Mouse (Mus musculus) heart, embryonic 16.5 days (tissue): Measurements from ENCODE around the gene Peak1. TPM values are rescaled to one million over a fixed set of nuclear protein-coding genes. Genes with fewer than 3 reads are reported as not detected.
A peak's percentile ranks its signal among the peaks of the same experiment; 100 is the strongest.

Source experiments
- ATAC-seq: fragments of 200-750 bp; cut with Nextera tagmentation; replicated peaks from 2 replicates; pipeline ENCODE4 v1.8.0; 2017; ENCODE audit warnings: moderate number of reproducible peaks; ENCODE audit not compliant: insufficient read depth, low FRiP score; ENCODE audit errors: extremely low read depth
- H3K27ac ChIP-seq: fragments of 300-500 bp; sonication (generic); 2 replicates; pipeline ENCODE4 v1.5.1; 2014; ENCODE audit warnings: mild to moderate bottlenecking, low read length, control low read depth, moderate library complexity
- H3K27me3 ChIP-seq: fragments of 300-500 bp; sonication (generic); 2 replicates; pipeline ENCODE4 v1.6.1; 2014; ENCODE audit warnings: low read length, mixed read lengths; ENCODE audit not compliant: control insufficient read depth, insufficient read depth
- H3K36me3 ChIP-seq: fragments of 300-500 bp; sonication (generic); 2 replicates; pipeline ENCODE4 v1.6.1; 2014; ENCODE audit not compliant: control insufficient read depth, insufficient read depth
- H3K4me1 ChIP-seq: fragments of 300-500 bp; sonication (generic); 2 replicates; pipeline ENCODE4 v1.6.1; 2014; ENCODE audit warnings: low read length, mixed read lengths; ENCODE audit not compliant: control insufficient read depth, insufficient read depth
- H3K4me2 ChIP-seq: fragments of 300-500 bp; sonication (generic); 2 replicates; pipeline ENCODE4 v1.6.1; 2014; ENCODE audit warnings: low read depth, mild to moderate bottlenecking, control low read depth, low read length
- H3K4me3 ChIP-seq: fragments of 300-500 bp; sonication (generic); 2 replicates; pipeline ENCODE4 v1.5.1; 2014; ENCODE audit warnings: mild to moderate bottlenecking, control low read depth, low read length
- H3K9ac ChIP-seq: fragments of 300-500 bp; sonication (generic); 2 replicates; pipeline ENCODE4 v1.6.1; 2014; ENCODE audit warnings: low read length, control low read depth
- H3K9me3 ChIP-seq: fragments of 300-500 bp; sonication (generic); replicated peaks from 2 replicates; pipeline ENCODE4 v1.6.1; 2016; ENCODE audit warnings: low read length; ENCODE audit not compliant: control insufficient read depth
- WGBS: fragments of 180-500 bp; shearing (Covaris S2); extraction: QIAGEN DNeasy Blood & Tissue Kit; methylation state at CpG from one replicate; pipeline ENCODE4 v1.1.7; 2014; 5-methylcytosine and 5-hydroxymethylcytosine counted together
- polyA plus RNA-seq: library from polyadenylated mRNA; unstranded; fragments of >200 nt; fragmentation: Nextera tagmentation; extraction: Ambion mirVana; gene quantifications from 2 replicates; pipeline ENCODE4 v1.2.1, GENCODE M21; 2015

Peak1 gene
- polyA plus RNA-seq, 1 experiment from 2014 or later = 12.8 TPM

DNA sequence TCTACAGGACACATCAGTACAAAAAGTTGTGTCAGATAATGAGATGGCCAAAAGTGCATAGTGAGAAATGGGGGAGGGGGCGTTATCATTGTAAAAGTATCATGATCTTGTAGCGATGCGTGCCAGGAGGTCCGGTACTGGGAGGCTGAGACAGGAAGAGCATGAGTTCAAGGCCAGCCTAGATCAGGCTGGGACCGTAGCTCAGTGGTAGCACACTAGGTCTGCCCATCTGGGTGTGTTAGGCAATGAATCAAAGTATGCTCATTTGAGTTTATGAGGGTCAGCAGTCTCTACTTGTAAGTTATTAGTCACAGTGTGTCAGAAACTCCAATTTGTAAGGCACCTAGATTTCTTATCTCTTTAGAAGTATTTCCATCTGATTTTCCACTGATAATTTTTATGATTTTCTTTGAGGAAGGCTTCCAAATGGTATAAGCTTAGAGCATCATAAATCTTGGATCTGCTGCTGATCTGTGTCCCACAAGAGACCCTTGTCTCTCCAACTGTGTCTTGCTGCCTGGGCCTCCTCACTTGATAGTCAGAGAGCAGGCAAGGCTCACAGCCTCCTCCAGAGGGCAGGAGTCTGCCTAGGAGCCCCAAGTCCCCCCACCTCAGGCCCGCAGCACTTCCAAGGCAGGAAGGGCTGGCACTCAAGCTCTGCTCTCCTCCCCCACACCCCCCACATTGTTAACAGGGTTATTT lies 238.3 kb downstream of the Peak1 start:
- H3K9ac ChIP-seq = no peak overlapping the region
- no peaks in the 10 kb centered on the region for H3K27me3 ChIP-seq
- H3K4me2 ChIP-seq = peak overlapping the region; percentile 35; the same call in 1 of the 2 replicates
- H3K4me3 ChIP-seq = no peak overlapping the region
- no peak overlapping the region for H3K27ac ChIP-seq
- ATAC-seq = no peak
- no peaks in the 10 kb centered on the region for H3K36me3 ChIP-seq
- peaks cover 5% of the 10 kb centered on the region for H3K4me1 ChIP-seq
- 69% methylated on average over 6 of the region's 6 CpGs for WGBS
- no peaks in the 10 kb centered on the region for H3K9me3 ChIP-seq

- no peak for ATAC-seq
- H3K9ac ChIP-seq = no peak overlapping the region
- WGBS = 57% methylated on average over 4 of the region's 4 CpGs
- no peaks in the 10 kb centered on the region for H3K9me3 ChIP-seq
- peaks cover 5% of the 10 kb centered on the region for H3K4me1 ChIP-seq
- H3K4me2 ChIP-seq = no peak overlapping the region
- no peaks in the 10 kb centered on the region for H3K36me3 ChIP-seq
- no peak overlapping the region for H3K4me3 ChIP-seq
- H3K27me3 ChIP-seq = no peaks in the 10 kb centered on the region; the same call in 1 of the 2 replicates
- H3K27ac ChIP-seq = no peak overlapping the region
These were observed 240.5 kb downstream of the Peak1 start for GRCm38 (mm10) chr9:56177354-56177753.

GRCm38 (mm10) chr9:56175316-56175715 lies 242.6 kb downstream of the Peak1 start:
- Histone ChIP-seq H3K36me3 (no peaks in the 10 kb centered on the region), H3K4me3 (no peak overlapping the region), H3K9ac (no peak overlapping the region), H3K27me3 (no peaks in the 10 kb centered on the region; the same call in 1 of the 2 replicates), H3K9me3 (no peaks in the 10 kb centered on the region), H3K27ac (no peak overlapping the region), H3K4me1 (peaks cover 5% of the 10 kb centered on the region), H3K4me2 (no peak overlapping the region)
- no peak for ATAC-seq
- 83% methylated on average over 3 of the region's 3 CpGs for WGBS

DNA sequence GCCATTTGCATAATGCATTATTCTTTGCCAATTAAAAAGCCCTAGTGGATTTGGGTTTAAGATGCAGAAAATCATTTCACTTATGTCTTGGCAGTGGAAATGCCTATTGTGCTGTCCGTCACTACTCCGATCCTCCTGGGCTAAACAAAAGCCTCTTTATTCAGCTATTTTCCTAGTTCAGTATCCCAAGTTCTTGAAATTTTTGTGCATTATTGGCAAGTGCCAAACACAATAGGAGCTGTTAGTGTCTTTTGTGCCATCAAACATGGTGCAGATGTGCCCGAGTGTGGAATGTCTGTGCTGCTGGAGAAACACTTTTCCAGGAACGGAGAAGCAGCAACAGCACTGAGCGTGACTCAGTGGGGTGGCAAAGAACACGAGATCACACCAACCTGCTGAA lies 250.2 kb downstream of the Peak1 start:
- Histone ChIP-seq H3K36me3 (no peaks in the 10 kb centered on the region), H3K9me3 (no peaks in the 10 kb centered on the region), H3K4me2 (no peak overlapping the region), H3K9ac (no peak overlapping the region), H3K4me1 (no peaks in the 10 kb centered on the region), H3K27me3 (no peaks in the 10 kb centered on the region), H3K4me3 (no peak overlapping the region), H3K27ac (no peak overlapping the region)
- no peak for ATAC-seq
- WGBS = 68% methylated on average over 6 of the region's 6 CpGs

DNA sequence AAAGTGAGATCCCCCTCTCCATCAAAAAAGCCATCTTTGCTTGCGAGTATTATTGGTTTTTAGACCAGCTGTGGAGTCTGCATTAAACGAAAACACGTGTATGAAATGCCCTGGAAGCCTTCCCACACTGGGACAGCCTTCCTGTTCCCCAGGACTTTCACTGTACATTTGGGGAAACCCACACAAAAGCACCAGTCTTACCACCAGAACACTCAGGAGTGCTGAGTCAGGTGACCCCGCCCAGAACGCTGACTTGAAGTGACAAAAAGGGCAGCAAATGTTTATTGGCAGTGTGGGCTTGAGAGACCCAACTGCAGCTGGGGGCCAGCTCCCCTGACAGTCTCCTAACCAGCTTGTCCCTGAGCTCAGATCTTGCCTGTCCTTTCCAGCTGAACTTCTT lies 251.7 kb downstream of the Peak1 start:
- peaks cover 13% of the 10 kb centered on the region for H3K4me1 ChIP-seq
- H3K9me3 ChIP-seq = no peaks in the 10 kb centered on the region
- 48% methylated on average over 5 of the region's 5 CpGs for WGBS
- H3K36me3 ChIP-seq = no peaks in the 10 kb centered on the region
- H3K4me3 ChIP-seq = no peak overlapping the region
- H3K9ac ChIP-seq = no peak overlapping the region
- ATAC-seq = no peak
- H3K27ac ChIP-seq = no peak overlapping the region
- no peak overlapping the region for H3K4me2 ChIP-seq
- no peaks in the 10 kb centered on the region for H3K27me3 ChIP-seq

DNA sequence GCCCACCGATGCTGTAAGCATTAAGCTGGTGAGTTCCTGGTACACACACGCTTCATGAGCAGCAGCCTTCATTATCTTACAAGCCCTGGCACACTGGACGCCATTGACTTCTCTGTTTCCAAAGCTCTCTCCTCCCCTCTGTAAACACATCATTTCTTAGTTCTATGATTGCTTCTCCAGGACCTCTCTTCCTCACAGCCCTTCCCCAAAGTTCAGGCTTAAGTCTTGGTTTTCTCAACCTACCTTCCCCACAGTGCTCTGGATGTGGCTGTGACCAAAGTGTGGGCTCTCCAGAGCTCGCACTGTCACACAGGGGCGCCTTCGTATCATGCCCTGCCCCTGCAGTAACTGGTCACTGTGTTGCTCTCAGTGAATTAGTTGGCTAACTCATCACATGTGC lies 252.5 kb downstream of the Peak1 start, which contains the start of gene Tspan3:
Gene Tspan3 (minus strand): TSS at position 101 of the 400 bp plus-strand sequence.
- H3K4me3 ChIP-seq = no peak within 1 kb of the TSS
- ATAC-seq = no peak
- WGBS = 87% methylated on average over 6 of the region's 6 CpGs
- H3K27me3 ChIP-seq = no peaks in the 10 kb centered on the region
- H3K4me1 ChIP-seq = peaks cover 14% of the 10 kb centered on the region
- no peaks in the 10 kb centered on the region for H3K36me3 ChIP-seq
- no peak within 1 kb of the TSS for H3K4me2 ChIP-seq
- no peak within 1 kb of the TSS for H3K27ac ChIP-seq
- no peak within 1 kb of the TSS for H3K9ac ChIP-seq
- no peaks in the 10 kb centered on the region for H3K9me3 ChIP-seq

DNA sequence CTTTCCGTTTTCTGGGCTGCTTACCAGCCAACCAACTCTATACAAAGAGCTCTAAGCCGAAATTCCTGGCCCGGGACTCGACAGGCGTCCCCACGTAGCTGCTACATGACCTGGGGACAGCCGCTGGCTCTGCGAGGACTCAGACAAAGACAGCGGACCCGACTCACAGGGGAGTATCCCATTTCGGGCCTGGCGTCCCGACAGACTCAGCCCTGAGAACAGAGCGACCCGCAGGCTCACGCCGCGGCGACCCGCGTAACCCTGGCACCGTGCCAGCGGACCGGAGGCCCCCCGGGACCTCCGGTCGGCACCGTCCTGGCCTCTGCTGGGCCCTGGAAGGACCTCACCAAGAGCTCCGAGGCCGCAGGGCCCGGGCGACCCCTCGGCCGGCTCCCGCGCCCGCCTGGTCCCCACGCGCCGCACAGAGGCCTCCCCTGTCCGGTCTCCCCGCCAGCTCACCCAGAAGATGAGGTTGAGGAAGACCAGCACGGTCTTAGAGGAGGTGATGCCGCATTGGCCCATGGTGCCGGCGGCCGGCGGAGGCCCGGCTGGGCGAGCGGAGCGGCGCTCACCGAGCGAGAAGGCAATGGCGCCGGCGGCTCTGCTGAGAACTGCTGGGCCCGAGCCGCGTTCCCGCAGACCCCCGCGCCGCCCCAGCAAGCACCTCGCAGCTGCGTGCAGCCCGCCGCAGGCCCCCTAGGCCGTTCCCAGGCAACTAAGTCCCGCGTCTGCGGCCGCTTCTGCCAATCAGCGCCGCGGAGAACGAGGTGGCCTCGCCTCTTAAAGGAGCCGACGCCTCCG lies 257.3 kb downstream of the Peak1 start:
- Histone ChIP-seq H3K27me3 (no peaks in the 10 kb centered on the region), H3K36me3 (no peaks in the 10 kb centered on the region), H3K4me1 (peaks cover 35% of the 10 kb centered on the region), H3K27ac (peak overlapping the region; percentile 92), H3K4me3 (peak overlapping the region; percentile 84), H3K9ac (peak overlapping the region; percentile 97), H3K9me3 (no peaks in the 10 kb centered on the region), H3K4me2 (peak overlapping the region; percentile 67)
- peak; percentile 95 for ATAC-seq
- under 1% methylated on average over 82 of the region's 82 CpGs for WGBS

GRCm38 (mm10) chr9:56159456-56159855 lies 258.4 kb downstream of the Peak1 start:
- H3K36me3 ChIP-seq = no peaks in the 10 kb centered on the region
- no peaks in the 10 kb centered on the region for H3K27me3 ChIP-seq
- peak overlapping the region; percentile 97 for H3K9ac ChIP-seq
- H3K4me3 ChIP-seq = peak overlapping the region; percentile 84
- no peak for ATAC-seq
- H3K27ac ChIP-seq = 0 out of 2 replicates have a peak overlapping the region, but pooled peaks have one; percentile 40
- no peaks in the 10 kb centered on the region for H3K9me3 ChIP-seq
- WGBS = 8% methylated on average over 2 of the region's 2 CpGs
- peaks cover 42% of the 10 kb centered on the region for H3K4me1 ChIP-seq
- peak overlapping the region; percentile 67 for H3K4me2 ChIP-seq

GRCm38 (mm10) chr9:56158077-56158476 lies 259.8 kb downstream of the Peak1 start:
- H3K4me3 ChIP-seq = no peak overlapping the region
- no peak overlapping the region for H3K4me2 ChIP-seq
- H3K36me3 ChIP-seq = no peaks in the 10 kb centered on the region
- H3K9ac ChIP-seq = no peak overlapping the region
- no peaks in the 10 kb centered on the region for H3K27me3 ChIP-seq
- H3K9me3 ChIP-seq = no peaks in the 10 kb centered on the region
- H3K27ac ChIP-seq = no peak overlapping the region
- H3K4me1 ChIP-seq = peaks cover 46% of the 10 kb centered on the region
- WGBS = 52% methylated on average over 2 of the region's 2 CpGs
- no peak for ATAC-seq
